Mouse (Mus musculus) right cerebral cortex, postnatal 14 days (tissue): Measurements from ENCODE around the gene Pax5.
A peak's percentile ranks its signal among the peaks of the same experiment; 100 is the strongest.

Source experiments
- DNase-seq: peaks from one replicate; pipeline ENCODE4 v3.0.0; 2022

Pax5 gene

GRCm38 (mm10) chr4:44705151-44705550 lies 5.1 kb downstream of the Pax5 start:
- no peak for DNase-seq

DNA sequence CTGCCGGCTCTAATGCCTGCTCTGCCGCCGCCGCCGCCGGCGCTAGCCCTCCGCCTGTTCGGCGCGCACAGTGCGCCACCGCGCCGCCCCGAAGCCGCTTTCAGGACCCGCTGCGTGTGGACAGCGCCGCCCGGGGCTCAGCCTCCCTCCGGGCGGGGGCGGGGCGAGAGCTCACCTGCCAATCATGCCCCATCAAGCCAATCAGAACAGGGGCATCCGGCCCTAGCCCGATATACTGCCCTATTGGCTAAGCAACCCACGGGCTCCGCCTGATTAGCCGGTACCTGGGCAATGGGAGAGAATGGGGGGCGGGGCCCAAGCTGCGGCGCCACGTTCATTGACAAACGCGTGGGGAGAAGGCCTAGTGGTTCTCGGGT lies 5.9 kb downstream of the Pax5 start:
- peak; percentile 64 for DNase-seq

DNA sequence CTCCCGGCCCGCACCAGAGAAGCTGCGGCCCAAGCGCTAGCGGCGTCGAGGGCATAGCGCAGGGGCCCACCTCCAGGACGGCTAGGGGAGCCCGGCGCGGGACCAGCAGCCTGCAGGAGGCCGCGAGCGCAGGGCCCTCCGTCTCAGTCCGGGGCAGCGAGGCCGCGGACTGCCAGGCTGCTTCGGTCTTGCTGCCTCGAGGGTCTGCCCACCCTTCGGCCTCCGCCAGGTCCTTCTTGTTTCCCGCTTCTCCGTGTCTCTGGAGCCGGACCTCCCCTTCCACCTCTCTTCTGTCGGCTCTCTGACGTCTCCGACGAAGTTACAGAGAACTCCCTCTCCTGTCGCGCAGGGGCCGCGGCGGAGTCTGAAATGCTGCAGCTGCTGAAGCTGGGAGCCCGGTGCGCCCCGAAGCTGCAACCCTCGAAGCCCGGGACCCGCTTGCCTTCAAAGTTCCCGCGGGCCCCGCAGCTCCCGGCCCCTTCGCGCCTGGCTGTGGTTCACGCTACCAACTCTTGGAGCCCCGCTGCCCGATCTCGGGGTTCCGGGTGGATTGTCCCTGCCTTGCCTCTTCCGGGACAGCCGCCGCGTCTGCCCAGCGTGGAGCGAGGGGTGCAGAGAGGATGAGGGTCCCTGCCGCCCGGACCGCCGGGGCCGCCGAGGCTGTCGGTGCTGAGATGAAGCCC lies 6.5 kb downstream of the Pax5 start:
- no peak for DNase-seq

DNA sequence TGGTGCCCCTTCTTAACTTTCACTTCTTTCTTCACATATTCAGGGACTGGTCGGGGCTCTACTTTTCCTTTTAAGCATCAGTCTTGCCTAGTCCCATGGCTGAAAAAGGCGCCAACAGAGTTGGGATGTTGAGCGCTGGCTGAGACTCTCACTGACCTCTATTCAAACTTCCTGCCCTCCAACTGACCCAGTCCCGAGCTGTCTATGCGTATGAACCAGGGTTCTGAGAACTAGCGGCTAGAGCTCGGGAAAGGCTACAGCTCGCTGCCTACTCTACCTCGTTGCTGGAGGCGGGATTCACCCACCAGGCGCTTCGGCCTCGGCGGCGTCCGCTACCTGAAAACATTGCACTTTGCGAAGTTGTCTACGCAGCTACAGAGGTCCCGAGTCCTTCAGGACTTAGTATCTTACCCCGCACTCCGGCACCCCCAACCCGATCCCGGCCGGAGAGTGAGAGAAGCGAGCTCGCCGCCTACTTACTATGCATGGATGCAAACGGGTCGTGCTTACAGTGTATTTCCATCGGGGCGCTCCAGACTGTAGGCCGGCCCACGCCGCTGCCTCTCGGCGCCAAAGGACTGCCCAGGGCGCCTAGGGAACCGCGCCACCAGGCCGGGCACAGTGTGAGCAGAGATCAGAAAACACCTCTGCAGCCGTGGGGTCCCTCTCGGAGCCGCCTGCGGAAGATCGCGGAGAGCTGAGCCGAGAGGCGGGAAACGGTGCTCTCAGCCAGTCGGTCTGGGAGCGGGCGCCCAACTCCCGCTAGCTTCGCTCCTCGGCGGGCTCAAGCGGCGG lies 7.2 kb downstream of the Pax5 start:
- no peak for DNase-seq

DNA sequence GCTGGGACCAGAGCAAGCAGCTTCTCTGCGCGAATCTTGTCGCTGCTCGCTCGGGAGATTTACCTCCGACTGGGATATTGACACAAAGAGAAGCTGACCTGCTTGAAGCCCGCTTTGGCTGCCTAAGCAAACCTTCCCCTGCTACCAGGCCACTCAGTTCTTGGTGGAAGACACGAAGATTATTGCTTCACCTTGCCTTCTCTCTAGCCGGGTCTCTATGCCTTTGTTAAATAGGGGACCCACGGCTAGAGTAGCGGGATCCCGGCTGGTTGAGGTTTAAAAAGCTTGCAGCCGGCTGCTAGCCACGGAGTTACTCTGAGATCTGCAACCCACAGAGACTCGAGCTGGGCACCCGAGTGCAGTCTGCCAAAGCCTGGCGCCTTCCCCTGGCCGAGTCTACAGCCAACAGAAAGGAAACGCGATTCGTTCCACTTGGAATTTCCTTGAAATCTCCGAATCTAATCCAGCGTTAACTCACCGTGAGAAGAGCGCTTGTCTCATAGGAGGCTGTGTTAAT lies 8.2 kb downstream of the Pax5 start:
- no peak for DNase-seq

GRCm38 (mm10) chr4:44701513-44701912 lies 8.8 kb downstream of the Pax5 start:
- DNase-seq = no peak

GRCm38 (mm10) chr4:44696676-44697075 lies 13.6 kb downstream of the Pax5 start:
- DNase-seq = no peak

DNA sequence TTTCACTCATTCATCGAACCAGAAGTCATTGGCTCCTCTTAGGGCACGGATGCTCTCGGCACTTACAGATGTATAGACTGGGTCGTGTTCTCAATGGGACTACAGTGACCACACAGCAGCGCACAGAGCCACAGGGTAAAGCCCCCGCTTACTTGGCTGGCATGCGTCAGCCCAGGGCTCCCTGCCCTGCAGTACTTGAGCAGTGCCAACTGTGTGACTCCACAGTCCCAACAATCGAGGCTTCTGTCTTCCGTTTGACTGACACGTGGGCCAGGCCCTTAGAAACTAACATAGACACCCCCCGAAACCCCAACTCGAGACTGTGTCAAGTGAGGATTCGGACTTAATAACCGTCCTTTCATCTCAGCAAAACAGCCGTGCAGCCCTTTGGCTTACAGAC lies 15.9 kb downstream of the Pax5 start:
- DNase-seq = no peak

- DNase-seq = no peak
Observed at GRCm38 (mm10) chr4:44685582-44685981, 24.7 kb downstream of the Pax5 start.

DNA sequence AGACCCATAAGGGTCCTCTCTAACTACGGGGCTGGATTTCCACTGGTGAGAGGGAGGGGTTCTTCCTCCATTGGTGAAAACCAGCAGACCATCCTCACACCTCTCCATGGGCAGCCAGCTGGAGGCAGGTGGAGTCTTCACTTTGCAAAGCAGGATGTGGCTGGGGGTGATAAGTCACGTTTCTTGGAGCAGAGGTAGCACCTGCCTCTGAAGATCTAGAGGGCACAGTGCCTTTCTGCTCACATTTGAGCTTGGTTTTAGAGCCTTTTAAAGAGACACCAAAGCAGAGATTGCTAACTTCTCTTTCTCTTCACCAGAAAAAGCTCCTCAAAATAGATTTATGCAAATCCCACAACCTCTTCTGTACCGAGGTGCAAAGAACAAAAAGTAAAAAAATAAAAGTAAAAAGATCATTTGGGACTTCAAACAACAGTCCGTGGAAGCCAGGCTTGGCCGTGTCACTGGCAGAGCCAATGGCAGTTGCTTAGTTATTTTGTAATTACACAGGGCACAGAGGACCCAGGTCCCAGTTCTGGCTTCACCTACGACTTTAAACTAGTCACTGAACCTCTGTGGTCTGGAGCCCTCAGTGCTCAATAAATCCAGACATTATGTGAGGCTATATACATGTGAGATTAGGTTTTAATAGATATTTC lies 29.9 kb downstream of the Pax5 start:
- DNase-seq = no peak

DNA sequence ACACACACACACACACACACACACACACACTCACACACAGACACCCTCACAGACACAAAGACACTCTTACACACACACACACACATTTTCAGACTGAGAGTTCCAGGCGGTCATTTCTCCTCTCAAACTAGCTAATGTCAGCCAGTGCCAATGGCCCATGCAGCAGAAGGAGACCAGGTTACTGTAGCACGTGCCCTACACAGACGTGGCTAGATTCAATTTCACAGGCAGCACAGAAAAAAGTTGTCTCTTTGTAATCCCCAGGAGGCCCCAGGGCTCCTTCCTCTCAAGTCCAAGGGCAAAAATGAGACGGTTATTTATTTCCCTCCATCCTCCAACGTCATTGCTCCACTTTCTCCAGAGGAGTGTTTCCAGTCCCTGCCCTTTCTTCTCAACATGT lies 31.6 kb downstream of the Pax5 start:
- no peak for DNase-seq

- no peak for DNase-seq
Observed at GRCm38 (mm10) chr4:44678026-44678425, 32.3 kb downstream of the Pax5 start.

DNA sequence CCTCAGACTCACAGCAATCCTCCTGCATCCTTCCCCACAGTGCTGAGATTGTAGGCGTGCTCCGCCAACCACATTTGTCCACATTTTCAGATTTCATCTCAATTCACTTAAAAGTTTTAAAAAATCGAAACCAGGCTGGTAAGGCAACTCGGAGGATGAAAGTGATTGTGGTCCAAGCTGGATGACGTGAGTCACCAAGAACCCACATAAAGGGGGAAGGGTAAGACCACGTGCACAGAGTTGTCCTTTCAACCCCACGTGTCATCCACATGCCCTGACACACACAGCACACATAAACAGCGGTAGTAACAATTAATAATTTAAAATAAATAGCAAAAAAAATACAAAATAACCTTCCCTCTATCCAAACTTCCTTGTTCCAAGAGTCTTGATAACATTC lies 35.3 kb downstream of the Pax5 start:
- no peak for DNase-seq

GRCm38 (mm10) chr4:44673726-44674125 lies 36.6 kb downstream of the Pax5 start:
- no peak for DNase-seq

GRCm38 (mm10) chr4:44672216-44672937 lies 37.9 kb downstream of the Pax5 start:
- DNase-seq = no peak

- DNase-seq = no peak
Observed at GRCm38 (mm10) chr4:44671486-44671885, 38.8 kb downstream of the Pax5 start.

DNA sequence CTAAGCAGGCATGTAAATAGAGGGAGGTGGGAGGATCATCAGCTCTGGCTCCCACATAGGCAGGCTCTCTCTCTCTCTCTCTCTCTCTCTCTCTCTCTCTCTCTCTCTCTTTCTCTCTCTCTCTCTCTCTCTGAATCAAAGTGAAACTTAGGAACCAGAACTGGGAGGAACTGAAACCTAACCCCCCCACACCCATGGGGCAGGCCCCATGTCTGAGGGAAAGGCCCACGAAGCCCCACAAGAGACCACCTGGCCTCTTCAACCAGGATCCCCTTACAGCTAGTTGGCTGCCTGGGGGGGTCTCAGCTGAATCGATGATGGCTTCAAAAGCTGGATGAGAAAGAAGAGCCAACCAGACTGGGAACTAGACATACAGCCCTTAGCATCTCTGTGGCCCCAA lies 39.3 kb downstream of the Pax5 start:
- DNase-seq = no peak

- no peak for DNase-seq
Observed at GRCm38 (mm10) chr4:44670380-44670779, 39.9 kb downstream of the Pax5 start.

GRCm38 (mm10) chr4:44669485-44670181 lies 40.7 kb downstream of the Pax5 start:
- no peak for DNase-seq

DNA sequence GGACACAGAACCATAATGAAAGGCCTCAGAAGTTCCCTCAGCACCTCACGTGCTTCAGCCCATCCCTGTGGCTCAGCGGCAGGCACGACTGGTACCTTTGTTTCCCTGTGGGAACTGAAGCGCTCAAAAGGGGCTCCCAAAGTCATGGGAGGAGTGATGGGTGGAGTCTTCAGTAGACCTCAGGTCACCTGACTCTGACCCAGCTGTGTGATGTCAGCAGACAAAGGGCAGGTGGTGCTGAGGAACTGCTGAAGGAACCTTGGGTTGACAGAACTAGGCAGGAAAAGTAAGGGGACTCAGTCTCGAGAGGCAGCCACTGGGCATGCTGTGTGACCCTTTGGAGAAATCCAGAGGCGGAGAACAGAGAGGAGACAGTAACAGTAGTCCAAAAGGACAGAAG lies 41.7 kb downstream of the Pax5 start:
- no peak for DNase-seq

DNA sequence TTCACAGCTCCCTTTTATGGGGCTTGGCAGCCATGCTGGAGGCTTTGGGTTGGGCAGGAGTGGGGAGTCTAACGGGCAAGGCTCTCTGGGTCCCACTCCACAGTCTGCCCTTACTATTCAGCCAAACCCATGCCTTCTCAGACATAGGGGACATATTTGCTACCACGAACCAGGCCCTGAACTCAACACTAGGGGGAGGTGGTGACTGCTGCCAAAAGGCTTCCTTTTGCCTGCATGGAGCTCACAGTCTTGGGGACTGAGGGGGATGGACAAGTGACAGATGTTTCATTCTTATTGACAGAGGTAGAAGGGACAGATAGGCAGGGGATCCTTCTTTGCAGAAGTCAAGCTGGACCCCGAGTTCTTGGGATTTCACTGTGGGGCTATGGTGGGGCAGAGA lies 42.1 kb downstream of the Pax5 start:
- no peak for DNase-seq

GRCm38 (mm10) chr4:44667369-44667768 lies 42.9 kb downstream of the Pax5 start:
- no peak for DNase-seq

GRCm38 (mm10) chr4:44664767-44665056 lies 45.6 kb downstream of the Pax5 start:
- DNase-seq = no peak
